In genomic region chr16:43334411-43335150, GRCm38 (mm10) we compare ENCODE assay signal across 8 mouse cellular contexts.
DNase-seq lines count a peak whose midpoint lies in the region; ATAC-seq and TF ChIP-seq lines count a peak whose summit lies in the region.

No protein-coding gene starts in this region.

- no peak for TF ChIP-seq POLR2A in olfactory bulb, adult 2 months (IDR thresholded peaks at IDR 0.05; ENCODE audit: insufficient read depth, low read depth, low read length)

- ATAC-seq in megakaryocyte-erythroid progenitor cell, adult 5-6 weeks (replicated peaks; ENCODE audit: low FRiP score, low TSS enrichment, poor library complexity, severe bottlenecking): no peak

- H3K4me1 ChIP-seq in olfactory bulb, adult 2 months (ENCODE audit: control insufficient read depth, insufficient read depth, low read length): no peaks in the 10 kb centered on the region

- 0 out of 2 replicates have a peak, but pooled peaks have one; percentile 2 for TF ChIP-seq CTCF in layer of hippocampus, adult 2 months (conservative IDR thresholded peaks at IDR 0.05)
- no peak for TF ChIP-seq CTCF in olfactory bulb, adult 2 months (IDR thresholded peaks at IDR 0.05; ENCODE audit: insufficient read depth, low read depth, low read length)

- H3K27ac ChIP-seq in layer of hippocampus, adult 2 months: peak overlapping the region; percentile 84
- H3K27ac ChIP-seq in olfactory bulb, adult 2 months (ENCODE audit: insufficient read depth, low read depth, low read length): 0 out of 2 replicates have a peak overlapping the region, but pooled peaks have one; percentile 57

- no peak for DNase-seq in layer of hippocampus, adult 2 months (ENCODE audit: low spot score in 2 of 2)
- no peak for DNase-seq in layer of hippocampus, postnatal 36 days
- peak; percentile 49 for DNase-seq in cerebellum, adult 9-11 months
- peak; percentile 34 for DNase-seq in gastrocnemius, postnatal 25 days
- peak; percentile 63 for DNase-seq in kidney, adult 9 months
- no peak for DNase-seq in layer of hippocampus, postnatal 25 days (ENCODE audit: extremely low spot score in 1 of 2, low spot score in 1 of 2)

- 32% methylated on average over 11 of the region's 11 CpGs for WGBS in olfactory bulb, adult 2 months

- peak overlapping the region; percentile 28; the same call in 1 of the 2 replicates for H3K4me3 ChIP-seq in layer of hippocampus, adult 2 months
- no peak overlapping the region for H3K4me3 ChIP-seq in olfactory bulb, adult 2 months (ENCODE audit: insufficient read depth, low read depth, low read length)

Comparison
In these comparisons a context has a peak if more than half of its experiments do, and no peak if none do; other contexts are left out.
1. DNase-seq: peak in cerebellum, adult 9-11 months (single experiment), gastrocnemius, postnatal 25 days (single experiment) and kidney, adult 9 months (single experiment); none in layer of hippocampus, adult 2 months (0 of 2), layer of hippocampus, postnatal 36 days (0 of 2) and layer of hippocampus, postnatal 25 days (0 of 2).